Mouse (Mus musculus): ENCODE measurements around the gene Mcf2l. TPM values are rescaled to one million over a fixed set of nuclear protein-coding genes. Genes with fewer than 3 reads are reported as not detected.

Gene Mcf2l
- polyA plus RNA-seq, 1 experiment from 2014 or later = 97.0 TPM

DNA sequence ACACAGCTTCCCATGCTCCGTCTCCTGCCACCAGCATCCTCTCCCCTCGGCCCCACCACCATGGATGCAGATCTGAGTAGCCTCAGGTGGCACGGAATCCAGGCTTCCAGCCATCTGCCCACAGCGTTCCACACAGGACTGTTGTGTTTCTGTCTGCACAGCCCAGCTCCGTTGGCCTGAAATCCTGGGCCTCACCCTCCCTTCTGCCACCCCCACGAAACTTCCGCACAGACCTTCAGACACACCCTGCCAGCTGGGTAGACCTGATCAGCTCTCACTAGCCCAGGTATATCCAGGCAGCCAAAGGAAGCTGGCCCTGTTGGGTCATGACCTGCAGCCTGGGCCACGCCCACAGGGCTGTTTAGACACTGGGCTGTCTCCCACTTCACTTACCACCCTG is 66.9 kb downstream of the Mcf2l start:
- no peak overlapping the region for H3K9ac ChIP-seq
- ATAC-seq (ENCODE audit: low FRiP score, low read depth) = no peak
- H3K4me1 ChIP-seq = no peaks in the 10 kb centered on the region; the same call in 1 of the 2 replicates
- WGBS = 91% methylated on average over 8 of the region's 8 CpGs
- H3K27me3 ChIP-seq (replicated peaks) = no peaks in the 10 kb centered on the region
- H3K4me2 ChIP-seq (replicated peaks) = no peak overlapping the region
- 0 out of 2 replicates have a peak, but pooled peaks cover 4% of the 10 kb centered on the region for H3K36me3 ChIP-seq
- H3K9me3 ChIP-seq = no peaks in the 10 kb centered on the region
- H3K4me3 ChIP-seq = no peak overlapping the region
- H3K27ac ChIP-seq = no peak overlapping the region

DNA sequence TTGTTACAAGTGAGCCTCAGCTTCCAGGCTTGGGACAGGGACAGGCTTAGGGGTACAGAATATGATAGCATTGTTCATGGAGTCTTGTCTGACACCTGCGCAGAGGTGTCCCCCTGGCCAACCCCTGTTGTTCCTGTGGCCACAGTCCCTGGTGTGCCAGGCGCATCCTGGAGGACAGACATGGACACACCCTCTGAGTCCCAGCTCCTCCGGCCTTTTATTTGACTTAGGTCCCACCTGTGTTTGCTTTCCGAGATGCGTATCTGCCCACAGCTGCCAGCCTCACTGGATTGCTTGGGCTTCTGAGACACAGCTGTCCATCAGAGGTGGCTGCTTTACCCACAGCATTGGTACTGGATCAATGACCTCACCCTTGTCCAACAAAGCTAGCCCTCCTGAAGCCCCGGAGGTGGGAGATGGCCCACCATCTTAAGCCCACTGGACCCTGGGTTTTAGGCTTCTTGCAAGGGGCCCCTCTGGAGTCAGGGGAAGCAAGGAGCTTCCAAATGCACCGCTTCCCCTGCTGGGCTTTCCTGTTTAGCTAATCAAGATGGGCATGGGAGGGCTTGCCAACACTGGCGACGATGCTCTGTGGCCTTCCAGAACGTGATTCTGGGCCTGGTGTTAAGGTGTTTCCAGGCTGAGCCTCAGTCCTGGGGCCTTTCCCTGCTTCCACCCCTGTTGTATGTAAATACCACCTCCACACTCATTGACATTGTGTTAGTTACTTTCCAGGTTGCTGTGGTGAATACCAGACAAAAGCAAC is 67.7 kb downstream of the Mcf2l start:
- no peak for ATAC-seq (ENCODE audit: low FRiP score, low read depth)
- WGBS = 84% methylated on average over 10 of the region's 10 CpGs
- Histone ChIP-seq H3K27me3 (replicated peaks) (no peaks in the 10 kb centered on the region), H3K4me3 (no peak overlapping the region), H3K36me3 (0 out of 2 replicates have a peak, but pooled peaks cover 4% of the 10 kb centered on the region), H3K4me2 (replicated peaks) (no peak overlapping the region), H3K27ac (no peak overlapping the region), H3K9me3 (no peaks in the 10 kb centered on the region), H3K4me1 (no peaks in the 10 kb centered on the region; the same call in 1 of the 2 replicates), H3K9ac (no peak overlapping the region)

DNA sequence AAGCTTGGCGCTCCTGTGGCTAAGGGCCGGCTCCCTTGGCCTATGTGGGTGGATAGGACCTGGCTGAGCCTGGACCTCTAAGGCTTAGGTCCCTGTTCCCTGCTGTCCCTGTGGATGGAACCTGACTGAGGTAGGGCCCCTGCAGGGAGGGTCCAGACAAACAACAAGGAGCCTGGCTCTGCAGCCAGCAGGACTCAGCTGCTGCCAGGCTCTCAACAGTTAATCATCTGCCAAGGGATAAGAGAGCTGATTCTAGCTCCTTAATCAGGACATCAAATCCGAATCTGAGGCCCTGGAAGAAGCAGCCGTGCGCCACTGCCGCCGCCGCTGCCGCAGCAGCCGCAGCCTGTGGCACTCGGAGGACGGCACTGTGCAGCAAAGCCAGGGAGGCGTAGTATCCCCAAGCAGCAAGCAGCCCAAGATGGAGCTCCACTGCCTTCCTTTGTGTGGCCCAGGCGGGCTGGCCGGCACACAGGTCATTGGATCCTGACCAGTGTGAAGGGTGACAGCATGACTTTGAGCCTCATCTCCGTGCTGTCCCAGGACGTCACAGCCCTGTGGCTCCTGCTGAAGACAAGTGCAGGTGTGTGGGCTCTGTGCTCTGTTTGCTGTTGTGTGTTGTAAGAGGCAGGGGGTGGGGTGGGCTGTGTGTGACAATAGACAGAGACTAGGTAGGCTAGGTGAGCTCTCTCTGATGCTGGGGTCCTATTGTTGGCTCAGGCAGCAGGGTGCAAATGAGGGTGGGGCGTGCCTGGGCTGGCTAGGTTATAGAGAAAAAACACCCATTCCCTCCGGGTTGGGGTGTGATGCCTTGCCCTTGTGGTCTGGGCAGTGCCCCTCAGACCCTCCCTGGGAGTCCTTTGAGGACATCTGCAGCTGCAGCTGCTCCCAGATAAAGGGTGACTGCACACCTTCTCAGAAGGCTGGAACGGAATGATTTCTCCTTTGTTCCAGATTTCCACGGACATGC is 74.3 kb downstream of the Mcf2l start:
- H3K4me1 ChIP-seq = peaks cover 56% of the 10 kb centered on the region
- peak overlapping the region; percentile 78 for H3K9ac ChIP-seq
- ATAC-seq (ENCODE audit: low FRiP score, low read depth) = peak; percentile 79
- H3K4me3 ChIP-seq = peak overlapping the region; percentile 57
- 7% methylated on average over 21 of the region's 21 CpGs for WGBS
- H3K9me3 ChIP-seq = no peaks in the 10 kb centered on the region
- 0 out of 2 replicates have a peak, but pooled peaks cover 3% of the 10 kb centered on the region for H3K36me3 ChIP-seq
- peak overlapping the region; percentile 95 for H3K27ac ChIP-seq
- H3K4me2 ChIP-seq (replicated peaks) = peak overlapping the region; percentile 76
- no peaks in the 10 kb centered on the region for H3K27me3 ChIP-seq (replicated peaks)

DNA sequence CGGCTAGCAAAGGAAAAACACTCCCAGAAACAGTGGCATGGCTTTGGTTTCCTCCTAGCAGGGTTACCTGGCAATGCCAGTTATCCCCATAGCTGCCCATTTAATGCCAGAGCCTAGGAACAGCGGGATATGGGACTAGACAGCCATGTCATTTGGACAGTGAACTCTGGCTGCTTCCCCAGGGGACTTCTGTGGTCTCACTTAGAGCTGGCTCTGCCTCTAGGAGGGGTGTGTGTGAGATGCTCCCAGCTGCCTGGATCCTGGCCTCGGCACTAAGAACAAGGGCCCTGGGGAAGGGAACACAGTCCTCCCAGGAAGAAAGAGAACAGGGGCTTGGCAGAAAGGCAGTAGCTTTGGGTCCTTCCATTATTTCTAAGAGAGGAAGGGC is 75.0 kb downstream of the Mcf2l start:
- Histone ChIP-seq H3K9me3 (no peaks in the 10 kb centered on the region), H3K4me2 (replicated peaks) (peak overlapping the region; percentile 76), H3K4me3 (peak overlapping the region; percentile 57), H3K27me3 (replicated peaks) (no peaks in the 10 kb centered on the region), H3K9ac (peak overlapping the region; percentile 78), H3K36me3 (0 out of 2 replicates have a peak, but pooled peaks cover 6% of the 10 kb centered on the region), H3K27ac (peak overlapping the region; percentile 95), H3K4me1 (peaks cover 56% of the 10 kb centered on the region)
- 15% methylated on average over 3 of the region's 3 CpGs for WGBS
- peak; percentile 56 for ATAC-seq (ENCODE audit: low FRiP score, low read depth)

DNA sequence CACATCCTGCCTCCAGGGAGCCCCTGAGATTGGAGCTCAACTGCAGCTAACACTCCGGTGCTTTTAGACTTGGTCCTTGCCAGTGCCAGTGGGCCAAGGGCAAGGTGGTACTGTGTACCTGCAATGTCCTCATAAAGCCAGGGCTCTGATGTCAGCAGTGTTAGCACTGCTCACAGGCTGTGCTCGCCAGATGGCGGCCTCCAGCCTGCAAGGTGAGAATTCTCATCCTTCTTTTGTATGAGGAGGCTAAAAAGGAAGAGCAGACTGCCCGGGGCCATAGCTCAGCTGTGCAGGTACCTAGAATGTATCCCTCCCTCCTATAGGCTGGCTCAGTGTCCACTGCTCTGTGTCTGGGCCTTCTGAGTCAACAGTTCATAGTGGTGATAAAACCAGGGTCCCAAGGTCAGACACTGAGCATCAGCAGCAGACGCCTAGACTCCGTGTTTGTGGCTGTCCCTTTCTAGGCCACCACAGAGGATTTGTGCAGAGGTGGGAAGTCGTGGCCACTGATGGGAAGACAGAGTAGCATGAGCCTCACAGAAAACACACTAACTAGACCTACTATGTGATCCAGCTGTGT is 77.5 kb downstream of the Mcf2l start:
- peak overlapping the region; percentile 76 for H3K4me2 ChIP-seq (replicated peaks)
- 79% methylated on average over 7 of the region's 7 CpGs for WGBS
- peaks cover 67% of the 10 kb centered on the region for H3K4me1 ChIP-seq
- no peaks in the 10 kb centered on the region for H3K9me3 ChIP-seq
- H3K27ac ChIP-seq = no peak overlapping the region
- 0 out of 2 replicates have a peak, but pooled peaks cover 14% of the 10 kb centered on the region for H3K36me3 ChIP-seq
- no peaks in the 10 kb centered on the region for H3K27me3 ChIP-seq (replicated peaks)
- H3K4me3 ChIP-seq = no peak overlapping the region
- 0 out of 2 replicates have a peak overlapping the region, but pooled peaks have one; percentile 38 for H3K9ac ChIP-seq
- ATAC-seq (ENCODE audit: low FRiP score, low read depth) = no peak

DNA sequence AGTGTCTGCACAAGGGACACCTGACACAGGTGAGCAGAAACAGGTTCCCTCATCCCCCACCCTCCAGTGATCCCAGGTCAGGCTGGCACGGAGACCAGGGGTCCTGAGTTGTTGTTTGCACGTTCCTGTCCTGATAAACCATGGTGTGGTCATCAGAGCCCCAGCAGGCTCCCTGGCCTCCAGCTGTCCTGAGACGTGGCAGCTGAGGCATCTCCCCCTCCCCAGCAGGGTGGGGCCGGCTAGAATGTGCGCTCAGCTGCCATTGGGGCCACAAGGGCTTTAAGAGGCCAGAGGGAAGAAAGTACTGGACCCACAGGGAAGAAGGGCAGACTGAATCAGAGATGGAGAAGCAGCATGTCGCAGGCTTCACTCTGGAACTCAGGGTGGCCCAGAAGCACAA is 79.1 kb downstream of the Mcf2l start:
- Histone ChIP-seq H3K4me3 (no peak overlapping the region), H3K27me3 (replicated peaks) (no peaks in the 10 kb centered on the region), H3K4me2 (replicated peaks) (no peak overlapping the region), H3K9ac (0 out of 2 replicates have a peak overlapping the region, but pooled peaks have one; percentile 8), H3K36me3 (0 out of 2 replicates have a peak, but pooled peaks cover 14% of the 10 kb centered on the region), H3K27ac (no peak overlapping the region), H3K9me3 (no peaks in the 10 kb centered on the region), H3K4me1 (peaks cover 65% of the 10 kb centered on the region)
- no peak for ATAC-seq (ENCODE audit: low FRiP score, low read depth)
- WGBS = 66% methylated on average over 6 of the region's 6 CpGs

- Histone ChIP-seq H3K27me3 (replicated peaks) (no peaks in the 10 kb centered on the region), H3K4me3 (no peak overlapping the region), H3K27ac (no peak overlapping the region), H3K4me2 (replicated peaks) (no peak overlapping the region), H3K36me3 (0 out of 2 replicates have a peak, but pooled peaks cover 14% of the 10 kb centered on the region), H3K4me1 (peaks cover 48% of the 10 kb centered on the region), H3K9ac (no peak overlapping the region), H3K9me3 (no peaks in the 10 kb centered on the region)
- ATAC-seq (ENCODE audit: low FRiP score, low read depth) = no peak
- 85% methylated on average over 8 of the region's 8 CpGs for WGBS
Observed at GRCm38 (mm10) chr8:12955362-12955879, 81.8 kb downstream of the Mcf2l start.

- Histone ChIP-seq H3K36me3 (0 out of 2 replicates have a peak, but pooled peaks cover 14% of the 10 kb centered on the region), H3K27me3 (replicated peaks) (no peaks in the 10 kb centered on the region), H3K9me3 (no peaks in the 10 kb centered on the region), H3K4me2 (replicated peaks) (no peak overlapping the region), H3K27ac (no peak overlapping the region), H3K4me3 (no peak overlapping the region), H3K9ac (no peak overlapping the region), H3K4me1 (peaks cover 43% of the 10 kb centered on the region)
- ATAC-seq (ENCODE audit: low FRiP score, low read depth) = no peak
- 85% methylated on average over 4 of the region's 4 CpGs for WGBS
Observed at GRCm38 (mm10) chr8:12955880-12956279, 82.3 kb downstream of the Mcf2l start.

DNA sequence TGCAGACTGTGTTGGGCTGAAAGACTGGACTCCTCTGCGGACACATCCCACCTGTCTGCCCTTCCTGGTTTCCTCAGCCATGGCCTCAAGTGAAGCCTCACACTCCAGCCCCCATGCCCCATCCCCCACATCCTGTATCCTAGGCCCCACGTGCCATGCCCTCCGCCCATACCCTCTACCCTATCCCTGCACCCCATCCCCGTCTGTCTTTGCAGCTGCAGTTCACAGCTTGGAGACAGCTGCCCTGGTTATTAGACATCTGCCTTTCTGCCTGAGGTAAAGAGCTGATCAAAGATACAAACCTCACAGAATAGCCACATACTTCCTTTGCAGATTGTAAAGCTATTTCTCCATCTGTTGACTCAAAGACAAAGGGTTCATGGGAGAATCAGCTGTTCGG is 83.3 kb downstream of the Mcf2l start:
- no peaks in the 10 kb centered on the region for H3K27me3 ChIP-seq (replicated peaks)
- H3K36me3 ChIP-seq = 0 out of 2 replicates have a peak, but pooled peaks cover 14% of the 10 kb centered on the region
- no peak for ATAC-seq (ENCODE audit: low FRiP score, low read depth)
- H3K9ac ChIP-seq = no peak overlapping the region
- no peak overlapping the region for H3K4me3 ChIP-seq
- 59% methylated on average over 5 of the region's 5 CpGs for WGBS
- H3K4me1 ChIP-seq = peaks cover 33% of the 10 kb centered on the region
- no peak overlapping the region for H3K4me2 ChIP-seq (replicated peaks)
- H3K9me3 ChIP-seq = no peaks in the 10 kb centered on the region
- no peak overlapping the region for H3K27ac ChIP-seq

DNA sequence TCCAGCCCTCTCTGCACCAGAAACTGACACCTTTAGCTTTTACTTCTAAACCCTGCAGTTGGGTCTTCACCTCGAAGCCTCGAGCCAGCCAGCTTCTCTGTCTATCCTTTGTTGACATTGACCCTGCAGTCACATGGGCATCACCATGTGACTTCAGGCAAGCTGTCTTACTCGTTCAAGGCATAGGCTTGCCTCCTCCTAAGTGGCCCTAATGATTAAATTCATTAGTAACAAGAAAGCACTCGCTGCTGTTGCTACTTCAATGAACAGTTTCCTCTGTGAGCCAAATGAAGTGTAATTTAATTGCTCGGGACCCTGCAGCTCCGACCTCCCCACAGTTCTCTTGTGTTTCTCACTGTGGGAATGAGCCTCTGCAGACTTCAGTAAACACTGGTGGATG is 83.8 kb downstream of the Mcf2l start:
- 33% methylated on average over 6 of the region's 6 CpGs for WGBS
- H3K27ac ChIP-seq = no peak overlapping the region
- H3K4me3 ChIP-seq = no peak overlapping the region
- ATAC-seq (ENCODE audit: low FRiP score, low read depth) = no peak
- H3K9me3 ChIP-seq = no peaks in the 10 kb centered on the region
- H3K36me3 ChIP-seq = 0 out of 2 replicates have a peak, but pooled peaks cover 14% of the 10 kb centered on the region
- H3K4me2 ChIP-seq (replicated peaks) = no peak overlapping the region
- peaks cover 33% of the 10 kb centered on the region for H3K4me1 ChIP-seq
- H3K9ac ChIP-seq = no peak overlapping the region
- H3K27me3 ChIP-seq (replicated peaks) = no peaks in the 10 kb centered on the region

DNA sequence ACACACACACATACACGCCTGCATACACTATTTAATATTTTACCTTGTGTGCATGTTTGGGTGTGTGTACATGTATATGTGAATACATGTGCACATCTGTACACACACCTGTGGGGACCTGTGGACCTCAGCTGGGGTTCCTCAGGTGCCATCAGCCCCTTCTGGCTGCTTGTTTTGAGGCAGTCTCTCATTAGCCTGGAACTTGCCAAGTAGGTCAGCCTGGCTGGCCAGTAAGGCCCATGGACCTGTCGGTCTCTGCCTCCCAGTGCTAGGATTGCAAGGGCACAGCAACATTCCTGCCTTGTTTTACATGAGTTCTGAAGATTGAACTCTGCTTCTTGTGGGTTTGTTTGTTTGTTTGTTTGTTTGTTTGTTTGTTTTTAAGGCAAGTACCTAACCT is 87.0 kb downstream of the Mcf2l start:
- peaks cover 26% of the 10 kb centered on the region for H3K36me3 ChIP-seq
- WGBS = 83% methylated on average over 2 of the region's 2 CpGs
- H3K4me3 ChIP-seq = no peak overlapping the region
- no peaks in the 10 kb centered on the region for H3K9me3 ChIP-seq
- H3K27me3 ChIP-seq (replicated peaks) = no peaks in the 10 kb centered on the region
- peaks cover 25% of the 10 kb centered on the region for H3K4me1 ChIP-seq
- H3K9ac ChIP-seq = no peak overlapping the region
- no peak overlapping the region for H3K27ac ChIP-seq
- no peak for ATAC-seq (ENCODE audit: low FRiP score, low read depth)
- no peak overlapping the region for H3K4me2 ChIP-seq (replicated peaks)
